Mouse (Mus musculus): ENCODE data around the gene Fabp2. TPM values are rescaled to one million over a fixed set of nuclear protein-coding genes. Genes with fewer than 3 reads are reported as not detected.
"Not testable (repeated sequence)": the region's sequence is repeated elsewhere in the genome, so short reads cannot be mapped to it uniquely, and the experiment has no call there.

Gene Fabp2
- polyA plus RNA-seq, 1 experiment from 2014 or later, result not detected

DNA sequence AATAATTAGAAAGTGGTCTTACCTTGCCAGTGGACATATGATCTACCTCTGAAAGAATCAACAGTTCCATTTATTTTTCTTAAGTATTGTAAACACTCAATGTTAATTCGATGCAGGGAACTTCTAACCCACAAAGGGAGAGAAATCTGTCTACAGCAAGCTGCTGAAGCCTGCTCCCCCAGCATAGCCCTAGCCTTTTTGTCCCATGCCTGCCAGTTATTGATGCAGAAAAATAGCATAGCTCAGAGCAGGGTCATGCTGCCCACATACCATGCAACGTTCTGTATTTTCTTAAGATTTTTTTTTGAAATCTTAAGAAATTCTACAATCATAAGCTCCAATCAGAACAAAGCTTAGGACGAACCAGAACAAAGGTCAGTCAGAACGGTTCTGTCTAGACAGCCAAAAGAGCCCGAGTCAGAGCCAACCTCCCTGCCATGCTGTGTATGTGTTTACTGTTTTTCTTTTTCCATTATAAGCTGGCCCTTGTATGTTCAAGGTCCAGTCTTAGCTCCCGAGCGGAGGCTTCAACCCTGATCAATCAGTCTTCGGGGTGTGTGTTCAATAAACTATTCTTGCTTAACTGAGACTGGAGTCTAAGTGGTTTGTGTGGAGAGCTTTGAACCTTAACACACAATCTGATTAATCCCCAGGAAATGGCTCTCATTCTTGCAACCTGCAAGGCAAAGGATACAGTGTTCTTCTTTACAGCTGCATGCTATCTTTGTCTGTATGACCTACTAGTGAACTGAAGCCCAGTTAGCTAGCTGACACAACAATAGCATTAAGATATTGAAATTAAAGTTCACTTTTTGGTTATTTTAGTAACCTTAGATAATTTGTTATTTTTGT, 27.0 kb downstream of the Fabp2 start:
- 90% methylated on average over 8 of the region's 8 CpGs for WGBS
- Histone ChIP-seq H3K36me3 (no peaks in the 10 kb centered on the region), H3K4me1 (peaks cover 17% of the 10 kb centered on the region), H3K27me3 (replicated peaks) (no peaks in the 10 kb centered on the region), H3K9ac (replicated peaks) (no peak overlapping the region), H3K4me2 (no peak overlapping the region), H3K27ac (replicated peaks) (no peak overlapping the region), H3K9me3 (replicated peaks) (no peaks in the 10 kb centered on the region), H3K4me3 (replicated peaks) (no peak overlapping the region)
- no peak for ATAC-seq (ENCODE audit: low FRiP score)

DNA sequence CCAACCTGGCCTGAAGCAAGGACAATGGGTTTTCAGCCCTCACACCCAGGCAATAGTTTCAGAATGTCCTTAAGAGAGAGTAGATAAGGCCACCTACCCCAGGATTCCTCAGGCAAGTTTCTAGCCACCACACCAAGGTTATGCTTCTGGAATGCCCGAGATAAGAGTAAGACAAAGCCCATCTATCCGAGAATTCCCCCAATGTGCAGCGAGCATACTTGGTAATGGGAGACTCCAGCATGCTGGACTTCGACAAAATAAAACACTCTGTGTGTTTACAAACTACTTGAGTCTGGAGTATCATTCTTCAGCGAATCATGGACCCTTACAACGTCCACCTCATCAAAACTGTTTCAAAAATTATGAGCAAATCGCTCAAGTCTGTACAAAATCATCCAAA, 28.3 kb downstream of the Fabp2 start:
- 72% methylated on average over 7 of the region's 7 CpGs for WGBS
- no peak for ATAC-seq (ENCODE audit: low FRiP score)
- no peak overlapping the region for H3K4me3 ChIP-seq (replicated peaks)
- no peak overlapping the region for H3K27ac ChIP-seq (replicated peaks)
- peaks cover 17% of the 10 kb centered on the region for H3K4me1 ChIP-seq
- H3K36me3 ChIP-seq, result no peaks in the 10 kb centered on the region
- no peak overlapping the region for H3K9ac ChIP-seq (replicated peaks)
- H3K9me3 ChIP-seq (replicated peaks), result no peaks in the 10 kb centered on the region
- no peaks in the 10 kb centered on the region for H3K27me3 ChIP-seq (replicated peaks)
- H3K4me2 ChIP-seq, result peak overlapping the region; percentile 60

DNA sequence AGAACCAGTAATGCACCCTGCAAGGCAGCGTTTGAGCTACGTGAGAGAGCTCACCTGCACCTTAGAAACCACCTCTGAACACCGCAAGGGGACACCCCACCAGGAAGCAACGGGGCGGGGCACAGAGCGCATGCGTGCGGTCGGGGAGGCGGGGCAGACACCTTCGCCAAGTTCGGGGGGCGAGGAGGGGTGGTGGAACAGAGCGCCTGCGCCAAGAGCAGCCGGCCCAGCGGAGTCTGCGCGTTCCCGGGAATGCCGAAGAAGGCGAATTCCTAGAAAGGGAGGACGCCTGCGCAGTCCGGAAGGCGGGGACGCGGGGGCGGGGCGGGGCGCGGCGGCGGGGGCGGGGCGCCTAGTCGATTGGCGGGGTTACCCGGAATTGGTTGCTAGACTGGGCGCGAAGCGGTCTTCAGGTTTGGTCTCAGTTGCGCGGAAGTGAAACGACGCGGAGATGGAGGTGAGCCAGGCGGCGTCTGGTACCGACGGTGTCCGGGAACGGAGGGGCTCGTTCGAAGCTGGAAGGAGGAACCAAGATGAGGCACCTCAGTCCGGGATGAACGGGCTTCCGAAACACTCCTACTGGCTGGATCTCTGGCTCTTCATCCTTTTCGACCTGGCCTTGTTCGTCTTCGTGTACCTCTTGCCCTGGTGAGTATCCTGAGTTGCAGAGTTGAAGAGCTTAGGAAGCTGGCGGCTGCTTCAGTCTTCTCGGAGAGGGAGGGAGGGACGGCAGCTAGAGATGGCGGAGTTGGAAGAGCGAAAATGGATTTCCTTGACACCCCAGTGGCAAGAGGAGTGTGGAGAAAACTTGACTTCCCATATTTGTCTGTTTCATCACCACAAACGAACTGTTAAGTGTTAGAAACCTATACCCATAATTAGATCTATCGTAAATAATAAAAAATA, 29.4 kb downstream of the Fabp2 start, which contains the start of gene 1810037I17Rik:
Gene 1810037I17Rik (plus strand): TSS at position 195 of the 906 bp plus-strand sequence.
- WGBS, result 1% methylated on average over 62 of the region's 68 CpGs
- Histone ChIP-seq H3K9me3 (replicated peaks) (no peaks in the 10 kb centered on the region), H3K4me3 (replicated peaks) (peak within 1 kb of the TSS; percentile 58), H3K9ac (replicated peaks) (peak within 1 kb of the TSS; percentile 67), H3K36me3 (no peaks in the 10 kb centered on the region), H3K27me3 (replicated peaks) (no peaks in the 10 kb centered on the region), H3K4me2 (peak within 1 kb of the TSS; percentile 60), H3K27ac (replicated peaks) (peak within 1 kb of the TSS; percentile 84), H3K4me1 (peaks cover 17% of the 10 kb centered on the region)
- peak; percentile 99 for ATAC-seq (ENCODE audit: low FRiP score)

GRCm38 (mm10) chr3:122929723-122930122, 34.9 kb downstream of the Fabp2 start:
- no peak for ATAC-seq (ENCODE audit: low FRiP score)
- Histone ChIP-seq H3K9me3 (replicated peaks) (no peaks in the 10 kb centered on the region), H3K36me3 (peaks cover 10% of the 10 kb centered on the region; the same call in 1 of the 2 replicates), H3K4me2 (no peak overlapping the region), H3K4me1 (peaks cover 14% of the 10 kb centered on the region), H3K27me3 (replicated peaks) (no peaks in the 10 kb centered on the region), H3K27ac (replicated peaks) (no peak overlapping the region), H3K9ac (replicated peaks) (no peak overlapping the region), H3K4me3 (replicated peaks) (no peak overlapping the region)
- WGBS, result 92% methylated on average over 6 of the region's 6 CpGs

- H3K9ac ChIP-seq (replicated peaks), result no peak overlapping the region
- WGBS, result 90% methylated on average over 1 of the region's 1 CpGs
Measured at GRCm38 (mm10) chr3:122932466-122932865, 37.6 kb downstream of the Fabp2 start.

DNA sequence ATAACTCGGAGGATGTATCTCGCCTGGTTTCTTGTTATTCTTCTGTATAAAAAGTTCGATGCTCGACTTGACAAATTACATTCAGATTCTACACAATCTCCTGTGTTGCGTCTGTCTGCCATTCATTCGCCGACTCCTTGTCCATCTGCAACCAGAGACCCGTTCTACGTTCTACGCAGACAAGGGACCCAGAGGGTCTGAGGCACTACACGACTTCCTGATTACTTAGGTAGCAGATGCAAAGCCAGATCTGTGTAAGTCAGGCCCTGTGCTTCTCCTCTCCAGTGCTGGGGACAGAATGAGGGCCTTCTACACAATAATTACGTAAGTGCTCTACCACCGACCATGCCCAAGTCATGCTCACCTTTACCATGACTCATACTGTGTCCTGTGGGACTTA, 42.3 kb downstream of the Fabp2 start:
- WGBS, result 82% methylated on average over 13 of the region's 13 CpGs
- ATAC-seq (ENCODE audit: low FRiP score); H3K9me3 ChIP-seq (replicated peaks); H3K27me3 ChIP-seq (replicated peaks); H3K4me1 ChIP-seq; H3K9ac ChIP-seq (replicated peaks); H3K4me2 ChIP-seq; H3K4me3 ChIP-seq (replicated peaks); H3K27ac ChIP-seq (replicated peaks): not testable (repeated sequence)
- H3K36me3 ChIP-seq, result peaks cover 14% of the 10 kb centered on the region; the same call in 1 of the 2 replicates

More at GRCm38 (mm10) chr3:122932466-122932865, 37.6 kb downstream of the Fabp2 start:
- Histone ChIP-seq H3K4me3 (replicated peaks) (no peak overlapping the region), H3K27me3 (replicated peaks) (no peaks in the 10 kb centered on the region), H3K36me3 (peaks cover 14% of the 10 kb centered on the region; the same call in 1 of the 2 replicates), H3K4me2 (no peak overlapping the region), H3K9me3 (replicated peaks) (no peaks in the 10 kb centered on the region), H3K4me1 (no peaks in the 10 kb centered on the region), H3K27ac (replicated peaks) (no peak overlapping the region)
- ATAC-seq (ENCODE audit: low FRiP score), result no peak

DNA sequence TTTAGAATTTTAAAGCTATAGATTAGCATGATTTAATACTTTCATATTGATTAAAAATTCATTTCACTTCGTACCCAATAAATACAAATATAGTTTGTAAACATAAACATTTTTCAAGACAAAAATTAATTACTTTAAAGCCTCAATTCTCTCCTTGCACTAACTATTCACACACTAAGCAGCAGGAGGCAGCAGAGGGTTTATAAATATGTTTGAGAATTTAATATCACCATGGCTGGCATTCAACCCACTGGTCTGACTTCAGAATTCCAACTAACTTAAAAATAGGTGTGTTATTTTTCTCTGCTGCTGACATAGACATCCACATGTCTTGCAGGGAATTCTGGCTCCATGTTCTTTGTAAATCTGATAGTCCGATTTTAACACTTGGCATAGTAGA, 44.3 kb downstream of the Fabp2 start:
- 94% methylated on average over 2 of the region's 2 CpGs for WGBS
- Histone ChIP-seq H3K4me1 (no peaks in the 10 kb centered on the region), H3K36me3 (peaks cover 5% of the 10 kb centered on the region; the same call in 1 of the 2 replicates), H3K4me2 (no peak overlapping the region), H3K9ac (replicated peaks) (no peak overlapping the region), H3K9me3 (replicated peaks) (no peaks in the 10 kb centered on the region), H3K27ac (replicated peaks) (no peak overlapping the region), H3K27me3 (replicated peaks) (no peaks in the 10 kb centered on the region), H3K4me3 (replicated peaks) (no peak overlapping the region)
- no peak for ATAC-seq (ENCODE audit: low FRiP score)

GRCm38 (mm10) chr3:122943387-122943890, 48.6 kb downstream of the Fabp2 start:
- 80% methylated on average over 6 of the region's 6 CpGs for WGBS
- ATAC-seq (ENCODE audit: low FRiP score), result no peak

More at GRCm38 (mm10) chr3:122943387-122943890, 48.6 kb downstream of the Fabp2 start:
- Histone ChIP-seq H3K4me2 (no peak overlapping the region), H3K4me1 (no peaks in the 10 kb centered on the region), H3K9me3 (replicated peaks) (no peaks in the 10 kb centered on the region), H3K4me3 (replicated peaks) (no peak overlapping the region), H3K27ac (replicated peaks) (no peak overlapping the region), H3K36me3 (peaks cover 3% of the 10 kb centered on the region; the same call in 1 of the 2 replicates), H3K9ac (replicated peaks) (no peak overlapping the region), H3K27me3 (replicated peaks) (no peaks in the 10 kb centered on the region)

Other genes starting within 250 kb of the Fabp2 start
- gene Pde5a, start 166.1 kb upstream of the Fabp2 start, polyA plus RNA-seq (2015; fragmentation: Nextera tagmentation; extraction: Ambion mirVana), result 1.2 and 3.1 TPM in 2 replicates
- gene Gm10959, start 24.3 kb downstream of the Fabp2 start, polyA plus RNA-seq (2015; fragmentation: Nextera tagmentation; extraction: Ambion mirVana), result not detected in 2 replicates
- gene 1810037I17Rik, start 29.1 kb downstream of the Fabp2 start, polyA plus RNA-seq (2015; fragmentation: Nextera tagmentation; extraction: Ambion mirVana), result 90.4 and 101 TPM in 2 replicates
- 8.1 and 11.8 TPM in 2 replicates for gene Usp53, start 89.4 kb downstream of the Fabp2 start, polyA plus RNA-seq (2015; fragmentation: Nextera tagmentation; extraction: Ambion mirVana)
- gene Myoz2, start 139.9 kb downstream of the Fabp2 start, polyA plus RNA-seq (2015; fragmentation: Nextera tagmentation; extraction: Ambion mirVana), result 1.8 and 3.5 TPM in 2 replicates